Mouse (Mus musculus) intestine, embryonic 16.5 days (tissue): ENCODE measurements around the gene Dctn1. TPM values are rescaled to one million over a fixed set of nuclear protein-coding genes. Genes with fewer than 3 reads are reported as not detected.
A peak's percentile ranks its signal among the peaks of the same experiment; 100 is the strongest.

ENCODE experiments used
- ATAC-seq: fragments of 200-750 bp; cut with Nextera tagmentation; 2 replicates; pipeline ENCODE4 v1.8.0; 2017; ENCODE audit warnings: moderate TSS enrichment, moderate library complexity
- H3K27ac ChIP-seq: fragments of 300-500 bp; sonication (generic); 2 replicates; pipeline ENCODE4 v1.5.1; 2014; ENCODE audit warnings: mild to moderate bottlenecking, low read length
- H3K27me3 ChIP-seq: fragments of 300-500 bp; sonication (generic); replicated peaks from 2 replicates; pipeline ENCODE4 v1.6.1; 2014; ENCODE audit warnings: low read length, control low read depth, mixed read lengths; ENCODE audit not compliant: control insufficient read depth, insufficient read depth
- H3K36me3 ChIP-seq: fragments of 300-500 bp; sonication (generic); 2 replicates; pipeline ENCODE4 v1.6.1; 2014; ENCODE audit warnings: low read length, control low read depth; ENCODE audit not compliant: control insufficient read depth, insufficient read depth
- H3K4me1 ChIP-seq: fragments of 300-500 bp; sonication (generic); 2 replicates; pipeline ENCODE4 v1.6.1; 2014; ENCODE audit warnings: low read length, control low read depth, mixed read lengths; ENCODE audit not compliant: control insufficient read depth, insufficient read depth
- H3K4me2 ChIP-seq: fragments of 300-500 bp; sonication (generic); 2 replicates; pipeline ENCODE4 v1.6.1; 2014; ENCODE audit warnings: low read depth, low read length, control low read depth
- H3K4me3 ChIP-seq: fragments of 300-500 bp; sonication (generic); 2 replicates; pipeline ENCODE4 v1.5.1; 2014; ENCODE audit warnings: mild to moderate bottlenecking, low read length
- H3K9ac ChIP-seq: fragments of 300-500 bp; sonication (generic); 2 replicates; pipeline ENCODE4 v1.6.1; 2014; ENCODE audit warnings: low read depth, low read length
- H3K9me3 ChIP-seq: fragments of 300-500 bp; sonication (generic); 2 replicates; pipeline ENCODE4 v1.6.1; 2016; ENCODE audit warnings: low read length, control low read depth; ENCODE audit not compliant: control insufficient read depth
- WGBS: fragments of 180-500 bp; shearing (Covaris S2); extraction: QIAGEN DNeasy Blood & Tissue Kit; methylation state at CpG from one replicate; pipeline ENCODE4 v1.1.7; 2014; 5-methylcytosine and 5-hydroxymethylcytosine counted together
- polyA plus RNA-seq: library from polyadenylated mRNA; unstranded; fragments of >200 nt; fragmentation: Nextera tagmentation; extraction: Ambion mirVana; gene quantifications from 2 replicates; pipeline ENCODE4 v1.2.1, GENCODE M21; 2015

The Dctn1 gene
- polyA plus RNA-seq, 1 experiment from 2014 or later: 73.5 TPM

- Histone ChIP-seq H3K36me3 (no peaks in the 10 kb centered on the region), H3K4me1 (no peaks in the 10 kb centered on the region), H3K9ac (no peak within 1 kb of the TSS), H3K4me2 (no peak within 1 kb of the TSS), H3K27me3 (no peaks in the 10 kb centered on the region), H3K4me3 (no peak within 1 kb of the TSS), H3K9me3 (no peaks in the 10 kb centered on the region), H3K27ac (no peak within 1 kb of the TSS)
- 46% methylated on average over 3 of the region's 3 CpGs for WGBS
- no peak for ATAC-seq
These were observed 54.1 kb downstream of the Dctn1 start, which contains the start of gene Slc4a5 for GRCm38 (mm10) chr6:83219814-83220213. TSS of gene Slc4a5 (plus strand) at chr6:83219828.

DNA sequence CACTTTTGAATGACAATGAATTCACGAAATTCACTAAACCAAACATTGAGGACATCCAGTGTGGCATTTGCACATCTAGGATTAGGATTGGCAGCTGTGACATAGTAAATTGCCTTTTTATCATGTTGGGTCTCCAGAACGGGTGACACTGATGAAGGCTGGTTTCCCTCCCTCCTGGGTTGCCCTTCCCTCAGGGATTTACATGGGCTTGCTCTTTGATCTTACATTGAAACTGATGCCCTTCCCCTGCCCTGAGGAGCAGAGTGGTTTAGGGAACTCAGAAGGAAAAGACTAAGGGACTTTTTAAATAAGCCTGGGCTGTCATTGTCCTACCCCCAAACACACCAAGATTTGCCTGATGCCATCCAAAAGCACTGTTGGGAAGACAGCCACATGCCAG lies 65.8 kb downstream of the Dctn1 start:
- Histone ChIP-seq H3K36me3 (no peaks in the 10 kb centered on the region), H3K9ac (no peak overlapping the region), H3K27ac (no peak overlapping the region), H3K4me1 (0 out of 2 replicates have a peak, but pooled peaks cover 3% of the 10 kb centered on the region), H3K4me2 (no peak overlapping the region), H3K4me3 (no peak overlapping the region), H3K9me3 (no peaks in the 10 kb centered on the region), H3K27me3 (no peaks in the 10 kb centered on the region)
- 41% methylated on average over 2 of the region's 2 CpGs for WGBS
- no peak for ATAC-seq

DNA sequence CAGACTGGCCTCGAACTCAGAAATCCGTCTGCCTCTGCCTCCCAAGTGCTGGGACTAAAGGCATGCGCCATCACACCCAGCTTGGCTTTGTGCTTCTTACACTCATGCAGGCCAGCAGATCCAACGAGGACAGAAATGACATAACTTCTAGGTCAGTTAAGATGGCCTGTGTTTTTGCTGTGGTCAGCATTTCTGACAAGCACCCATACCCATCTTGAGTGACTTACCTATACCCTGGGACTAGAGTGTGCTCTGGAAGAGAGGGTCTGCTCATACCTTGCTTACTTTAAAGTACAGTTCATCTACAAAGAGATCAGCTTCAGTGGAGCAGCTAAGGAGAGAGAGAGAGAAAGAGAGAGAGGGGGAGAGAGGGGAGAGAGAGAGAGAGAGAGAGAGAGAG lies 67.6 kb downstream of the Dctn1 start:
- Histone ChIP-seq H3K36me3 (no peaks in the 10 kb centered on the region), H3K27ac (no peak overlapping the region), H3K9ac (no peak overlapping the region), H3K9me3 (no peaks in the 10 kb centered on the region), H3K4me1 (peaks cover 6% of the 10 kb centered on the region; the same call in 1 of the 2 replicates), H3K27me3 (peaks cover 3% of the 10 kb centered on the region; the same call in 1 of the 2 replicates), H3K4me2 (no peak overlapping the region), H3K4me3 (no peak overlapping the region)
- 82% methylated on average over 4 of the region's 4 CpGs for WGBS
- ATAC-seq: no peak

- 5% methylated on average over 14 of the region's 14 CpGs for WGBS
- peaks cover 9% of the 10 kb centered on the region; the same call in 1 of the 2 replicates for H3K27me3 ChIP-seq
- peak overlapping the region; percentile 34; the same call in 1 of the 2 replicates for H3K9ac ChIP-seq
- H3K4me2 ChIP-seq: peak overlapping the region; percentile 51
- no peaks in the 10 kb centered on the region for H3K9me3 ChIP-seq
- H3K4me3 ChIP-seq: peak overlapping the region; percentile 18
- ATAC-seq: peak; percentile 36; the same call in 1 of the 2 replicates
- no peaks in the 10 kb centered on the region for H3K36me3 ChIP-seq
- H3K4me1 ChIP-seq: peaks cover 6% of the 10 kb centered on the region; the same call in 1 of the 2 replicates
- H3K27ac ChIP-seq: no peak overlapping the region
These were observed 68.6 kb downstream of the Dctn1 start for GRCm38 (mm10) chr6:83234280-83234741.

- no peak for ATAC-seq
- Histone ChIP-seq H3K9ac (no peak overlapping the region), H3K4me1 (peaks cover 9% of the 10 kb centered on the region; the same call in 1 of the 2 replicates), H3K4me3 (no peak overlapping the region), H3K27me3 (peaks cover 12% of the 10 kb centered on the region; the same call in 1 of the 2 replicates), H3K27ac (no peak overlapping the region), H3K36me3 (no peaks in the 10 kb centered on the region), H3K9me3 (no peaks in the 10 kb centered on the region), H3K4me2 (peak overlapping the region; percentile 29)
- WGBS: under 1% methylated on average over 9 of the region's 9 CpGs
These were observed 71.4 kb downstream of the Dctn1 start for GRCm38 (mm10) chr6:83237123-83237522.

GRCm38 (mm10) chr6:83244422-83245061 lies 78.8 kb downstream of the Dctn1 start:
- 0 out of 2 replicates have a peak, but pooled peaks cover under 1% of the 10 kb centered on the region for H3K27me3 ChIP-seq
- no peak for ATAC-seq
- WGBS: 48% methylated on average over 10 of the region's 10 CpGs
- peaks cover 8% of the 10 kb centered on the region for H3K4me1 ChIP-seq
- no peaks in the 10 kb centered on the region for H3K9me3 ChIP-seq
- H3K9ac ChIP-seq: no peak overlapping the region
- H3K4me2 ChIP-seq: no peak overlapping the region
- H3K27ac ChIP-seq: no peak overlapping the region
- H3K36me3 ChIP-seq: no peaks in the 10 kb centered on the region
- no peak overlapping the region for H3K4me3 ChIP-seq

- 67% methylated on average over 6 of the region's 6 CpGs for WGBS
- ATAC-seq: no peak
- H3K9me3 ChIP-seq: no peaks in the 10 kb centered on the region
- H3K27ac ChIP-seq: no peak overlapping the region
- no peak overlapping the region for H3K9ac ChIP-seq
- no peak overlapping the region for H3K4me2 ChIP-seq
- H3K4me1 ChIP-seq: peaks cover 8% of the 10 kb centered on the region
- H3K4me3 ChIP-seq: no peak overlapping the region
- no peaks in the 10 kb centered on the region for H3K36me3 ChIP-seq
- no peaks in the 10 kb centered on the region for H3K27me3 ChIP-seq
These were observed 79.4 kb downstream of the Dctn1 start for GRCm38 (mm10) chr6:83245134-83245533.

- peaks cover 4% of the 10 kb centered on the region for H3K4me1 ChIP-seq
- H3K4me3 ChIP-seq: no peak overlapping the region
- no peaks in the 10 kb centered on the region for H3K27me3 ChIP-seq
- H3K4me2 ChIP-seq: no peak overlapping the region
- no peaks in the 10 kb centered on the region for H3K9me3 ChIP-seq
- 94% methylated on average over 1 of the region's 1 CpGs for WGBS
- H3K9ac ChIP-seq: no peak overlapping the region
- H3K27ac ChIP-seq: no peak overlapping the region
- no peaks in the 10 kb centered on the region for H3K36me3 ChIP-seq
- ATAC-seq: no peak
These were observed 80.3 kb downstream of the Dctn1 start for GRCm38 (mm10) chr6:83245997-83246396.

DNA sequence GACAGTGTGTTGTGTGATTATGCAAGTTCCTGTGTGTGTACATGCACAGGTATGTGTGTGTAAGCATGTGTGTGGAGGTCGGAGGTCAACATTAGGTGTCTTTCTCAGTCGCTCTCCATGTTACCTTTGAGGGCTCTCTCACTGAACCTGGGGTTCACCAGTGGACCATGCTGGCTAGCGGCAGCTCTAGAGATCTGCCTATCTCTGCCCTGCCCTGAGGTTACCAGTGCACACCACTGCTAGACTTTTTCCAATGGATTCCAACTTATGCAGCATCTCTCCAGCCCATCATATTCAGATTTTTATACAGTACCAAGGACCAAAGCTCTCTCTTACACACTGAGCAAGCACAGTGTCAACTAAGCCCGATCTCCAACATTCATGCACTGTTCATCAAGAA lies 81.0 kb downstream of the Dctn1 start:
- no peak overlapping the region for H3K4me3 ChIP-seq
- no peaks in the 10 kb centered on the region for H3K36me3 ChIP-seq
- H3K9me3 ChIP-seq: no peaks in the 10 kb centered on the region
- no peak overlapping the region for H3K4me2 ChIP-seq
- peaks cover 4% of the 10 kb centered on the region for H3K4me1 ChIP-seq
- H3K27ac ChIP-seq: no peak overlapping the region
- WGBS: 89% methylated on average over 4 of the region's 4 CpGs
- H3K9ac ChIP-seq: no peak overlapping the region
- H3K27me3 ChIP-seq: no peaks in the 10 kb centered on the region
- ATAC-seq: no peak
